Mouse (Mus musculus) gastrocnemius, adult 18-20 months (tissue): ENCODE measurements around the gene Prss35. TPM values are rescaled to one million over a fixed set of nuclear protein-coding genes. Genes with fewer than 3 reads are reported as not detected.
A peak's percentile ranks its signal among the peaks of the same experiment; 100 is the strongest.

Experiments used
- DNase-seq: peaks from one replicate; pipeline ENCODE4 v3.0.0; 2021; ENCODE audit warnings: low spot score
- long read RNA-seq, 2 experiments: library from polyadenylated mRNA; stranded (forward); transcript quantifications; one replicate each; pipeline ENCODE4 v2.0.0; 2021
- total RNA-seq, 2 experiments: library from RNA; stranded (reverse); gene quantifications; 2 replicates each; pipeline ENCODE4 v1.2.3; 2021

The Prss35 gene
- under 1 TPM in 1 of 2 experiments, not detected in 1; 0.12 TPM for total RNA-seq
- long read RNA-seq, experiment 1: 0 reads
- long read RNA-seq, experiment 2: 0 reads

GRCm38 (mm10) chr9:86742959-86743911, at the start of gene Prss35:
Gene Prss35, plus strand, starts transcription at chr9:86743649.
- no peak for DNase-seq

GRCm38 (mm10) chr9:86693935-86694334, 49.5 kb upstream of the Prss35 start:
- no peak for DNase-seq

GRCm38 (mm10) chr9:86694644-86695043, 48.8 kb upstream of the Prss35 start:
- DNase-seq: no peak

GRCm38 (mm10) chr9:86695199-86695817, 48.1 kb upstream of the Prss35 start:
- DNase-seq: peak; percentile 31

- DNase-seq: peak; percentile 39
These were observed 47.6 kb upstream of the Prss35 start, which contains the start of gene Me1 for GRCm38 (mm10) chr9:86695818-86696261. Gene Me1, minus strand, starts transcription at chr9:86695953.

- peak; percentile 17 for DNase-seq
These were observed 42.2 kb upstream of the Prss35 start for GRCm38 (mm10) chr9:86701264-86701663.

GRCm38 (mm10) chr9:86701844-86702243, 41.6 kb upstream of the Prss35 start:
- DNase-seq: no peak

GRCm38 (mm10) chr9:86707431-86707830, 36.0 kb upstream of the Prss35 start:
- no peak for DNase-seq

- DNase-seq: no peak
These were observed 34.5 kb upstream of the Prss35 start for GRCm38 (mm10) chr9:86708921-86709320.

- no peak for DNase-seq
These were observed 33.3 kb upstream of the Prss35 start for GRCm38 (mm10) chr9:86710091-86710634.

GRCm38 (mm10) chr9:86712648-86713047, 30.8 kb upstream of the Prss35 start:
- no peak for DNase-seq

- DNase-seq: no peak
These were observed 29.4 kb upstream of the Prss35 start for GRCm38 (mm10) chr9:86714089-86714488.

- DNase-seq: no peak
These were observed 26.9 kb upstream of the Prss35 start for GRCm38 (mm10) chr9:86716540-86716939.

GRCm38 (mm10) chr9:86717119-86717518, 26.3 kb upstream of the Prss35 start:
- DNase-seq: no peak

- no peak for DNase-seq
These were observed 23.2 kb upstream of the Prss35 start for GRCm38 (mm10) chr9:86720227-86720626.

- DNase-seq: no peak
These were observed 22.7 kb upstream of the Prss35 start for GRCm38 (mm10) chr9:86720794-86721193.

- no peak for DNase-seq
These were observed 18.4 kb upstream of the Prss35 start for GRCm38 (mm10) chr9:86725066-86725465.

- DNase-seq: no peak
These were observed 17.7 kb upstream of the Prss35 start for GRCm38 (mm10) chr9:86725604-86726380.

- no peak for DNase-seq
These were observed 17.1 kb upstream of the Prss35 start for GRCm38 (mm10) chr9:86726381-86726720.

GRCm38 (mm10) chr9:86728214-86728814, 15.1 kb upstream of the Prss35 start:
- DNase-seq: no peak

- DNase-seq: no peak
These were observed 14.4 kb upstream of the Prss35 start for GRCm38 (mm10) chr9:86729084-86729483.
